Mouse (Mus musculus) mesoderm, embryonic 11.5 days (tissue): ENCODE results near the gene Sec24c.

Experiments
- DNase-seq: peaks from one replicate; pipeline ENCODE4 v3.0.0-alpha.2; 2012; ENCODE audit warnings: low read depth, low spot score

The Sec24c gene

DNA sequence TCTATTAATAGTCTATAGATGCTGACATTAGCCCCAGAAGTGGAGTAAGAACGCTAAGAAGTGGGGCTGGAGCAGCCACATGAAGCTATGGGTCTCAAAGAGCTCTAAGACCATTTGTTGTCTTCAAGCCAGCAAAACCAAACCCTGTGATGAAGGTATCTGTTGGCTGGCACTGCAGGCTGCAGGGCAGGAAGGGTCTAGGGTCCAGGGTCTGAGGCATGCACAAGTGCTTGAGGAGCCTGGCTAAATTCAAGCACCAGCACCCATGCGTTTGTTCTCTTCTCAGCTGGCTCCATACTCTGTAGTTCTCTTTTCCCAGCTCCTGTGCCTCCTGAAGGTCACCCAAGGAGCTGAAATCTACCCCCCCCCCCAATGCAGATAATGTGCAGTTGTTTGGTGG lies 60.9 kb downstream of the Sec24c start:
- no peak for DNase-seq

- DNase-seq, result no peak
Observed at GRCm38 (mm10) chr14:20735892-20736390, 61.8 kb downstream of the Sec24c start.

DNA sequence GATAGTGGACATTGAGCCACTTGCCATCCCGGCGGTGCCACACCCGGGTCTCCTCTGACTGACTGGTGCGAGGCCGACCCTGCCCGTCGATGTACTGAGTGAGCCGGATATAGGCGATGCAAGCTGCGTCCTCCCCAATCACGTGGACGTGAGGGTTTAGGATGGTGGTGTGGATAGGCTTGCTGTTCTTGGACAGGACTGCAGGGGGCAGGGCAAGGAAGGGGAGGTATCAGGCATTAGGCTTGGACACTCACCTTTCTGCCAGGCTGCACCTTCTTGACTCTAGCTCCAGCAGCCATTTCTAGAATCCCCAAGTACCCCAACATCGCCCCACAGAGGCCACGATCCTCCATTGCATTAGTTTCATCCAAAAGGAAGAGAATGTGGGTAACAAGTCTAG lies 63.2 kb downstream of the Sec24c start:
- DNase-seq, result peak; percentile 51

GRCm38 (mm10) chr14:20738511-20738910 lies 64.4 kb downstream of the Sec24c start:
- DNase-seq, result no peak

DNA sequence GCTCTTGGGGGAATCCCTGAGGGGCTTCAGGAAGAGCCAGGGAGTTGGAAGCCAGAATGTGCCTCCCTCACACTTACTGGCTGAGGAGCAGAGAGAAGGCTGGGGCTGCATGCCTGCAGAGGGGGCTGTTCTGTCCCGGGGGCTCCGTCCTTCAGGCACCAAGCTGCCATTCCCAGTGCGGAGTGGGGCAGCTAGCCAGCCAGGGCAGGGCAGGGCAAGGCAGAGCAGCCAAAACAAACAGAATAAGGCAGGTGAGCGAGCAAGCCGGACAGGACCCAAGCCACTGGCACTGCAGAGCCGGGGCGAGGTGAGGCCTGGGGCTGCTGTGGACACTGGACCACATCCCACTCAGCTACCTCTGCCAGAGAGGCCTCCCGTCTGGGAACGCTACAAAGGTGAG lies 67.2 kb downstream of the Sec24c start:
- no peak for DNase-seq

GRCm38 (mm10) chr14:20743614-20744013 lies 69.5 kb downstream of the Sec24c start:
- DNase-seq, result no peak
